Mouse (Mus musculus): Measurements from ENCODE around the gene Slc25a16. TPM values are rescaled to one million over a fixed set of nuclear protein-coding genes. Genes with fewer than 3 reads are reported as not detected.
A peak's percentile ranks its signal among the peaks of the same experiment; 100 is the strongest.
"Not testable (repeated sequence)": the region's sequence is repeated elsewhere in the genome, so short reads cannot be mapped to it uniquely, and the experiment has no call there.

The Slc25a16 gene
- polyA plus RNA-seq, 1 experiment from 2014 or later: 13.3 TPM

DNA sequence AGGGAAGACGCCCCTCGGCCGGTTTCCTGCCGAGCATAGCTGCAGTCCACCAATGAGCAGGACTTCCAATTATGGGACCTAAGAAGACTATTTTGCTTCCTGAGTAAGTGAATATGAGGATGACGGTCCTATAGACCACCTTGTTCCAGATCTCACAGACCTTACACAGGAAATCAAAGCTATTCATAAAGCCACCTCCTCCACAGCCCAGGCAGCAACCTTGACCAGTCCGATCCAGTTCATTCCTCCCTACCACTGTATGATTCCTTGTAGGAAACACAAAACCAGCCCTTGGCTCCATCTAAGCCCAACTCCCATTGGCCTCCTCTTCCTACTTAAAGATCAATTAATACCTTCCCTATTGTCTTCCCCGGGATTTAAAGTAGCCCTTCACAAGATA is 14.1 kb upstream of the Slc25a16 start:
- Histone ChIP-seq H3K36me3 (no peaks in the 10 kb centered on the region), H3K9me3 (replicated peaks) (no peaks in the 10 kb centered on the region), H3K9ac (no peak overlapping the region), H3K27me3 (replicated peaks) (peaks cover 4% of the 10 kb centered on the region; the same call in 1 of the 2 replicates), H3K27ac (ENCODE audit: poor library complexity, severe bottlenecking) (no peak overlapping the region), H3K4me1 (replicated peaks) (no peaks in the 10 kb centered on the region), H3K4me2 (no peak overlapping the region), H3K4me3 (no peak overlapping the region)
- ATAC-seq (ENCODE audit: insufficient number of reproducible peaks, low FRiP score): no peak
- 85% methylated on average over 7 of the region's 7 CpGs for WGBS

DNA sequence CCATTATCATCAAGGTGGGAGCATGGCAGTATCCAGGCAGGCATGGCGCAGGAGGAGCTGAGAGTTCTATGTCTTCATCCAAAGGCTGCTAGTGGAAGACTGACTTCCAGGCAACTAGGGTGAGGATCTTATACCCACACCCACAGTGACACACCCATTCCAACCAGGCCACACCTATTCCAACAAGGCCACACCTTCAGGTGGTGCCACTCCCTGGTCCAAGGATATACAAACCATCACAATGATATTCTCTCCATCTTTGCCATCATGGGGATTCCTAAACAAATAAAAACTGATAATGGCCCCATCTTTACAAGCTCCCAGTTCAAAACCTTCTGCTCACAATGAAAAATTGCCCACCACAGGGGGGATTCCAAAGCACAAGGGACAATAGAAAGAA is 11.5 kb upstream of the Slc25a16 start, which contains the start of gene Tet1:
TSS of gene Tet1 (minus strand) at position 101 of the 400 bp plus-strand sequence.
- not testable (repeated sequence) for H3K27me3 ChIP-seq (replicated peaks); H3K9me3 ChIP-seq (replicated peaks); H3K4me1 ChIP-seq (replicated peaks); H3K9ac ChIP-seq; ATAC-seq (ENCODE audit: insufficient number of reproducible peaks, low FRiP score); H3K4me3 ChIP-seq; H3K4me2 ChIP-seq; H3K36me3 ChIP-seq; H3K27ac ChIP-seq (ENCODE audit: poor library complexity, severe bottlenecking)
- WGBS: no CpG with 5 or more reads among the region's 1 CpGs

DNA sequence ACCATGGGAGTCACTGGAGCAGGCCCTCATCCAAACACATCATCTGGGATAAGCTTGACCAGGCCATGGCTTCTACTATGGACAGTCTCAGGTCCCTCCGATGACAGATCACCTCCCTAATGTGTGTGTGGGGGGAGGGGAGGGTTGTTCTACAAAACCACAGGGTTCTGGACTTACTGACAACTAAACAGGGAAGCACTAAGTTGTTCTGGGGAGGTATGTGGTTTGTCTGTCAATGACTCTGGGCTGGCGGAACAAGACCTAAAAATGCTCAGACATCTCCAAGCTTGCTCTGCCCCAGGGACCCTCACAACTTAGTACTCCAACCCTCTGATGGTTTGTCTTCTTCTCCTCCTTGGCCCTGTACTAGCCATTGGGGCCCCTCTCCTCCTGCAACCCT is 9.3 kb upstream of the Slc25a16 start:
- no peak for ATAC-seq (ENCODE audit: insufficient number of reproducible peaks, low FRiP score)
- H3K4me3 ChIP-seq: no peak overlapping the region
- H3K4me2 ChIP-seq: no peak overlapping the region
- no peaks in the 10 kb centered on the region for H3K4me1 ChIP-seq (replicated peaks)
- WGBS: 65% methylated on average over 2 of the region's 2 CpGs
- H3K27me3 ChIP-seq (replicated peaks): no peaks in the 10 kb centered on the region
- no peaks in the 10 kb centered on the region for H3K36me3 ChIP-seq
- H3K27ac ChIP-seq (ENCODE audit: poor library complexity, severe bottlenecking): no peak overlapping the region
- H3K9ac ChIP-seq: no peak overlapping the region
- no peaks in the 10 kb centered on the region for H3K9me3 ChIP-seq (replicated peaks)

- no peak for ATAC-seq (ENCODE audit: insufficient number of reproducible peaks, low FRiP score)
- H3K27me3 ChIP-seq (replicated peaks): no peaks in the 10 kb centered on the region
- peaks cover 12% of the 10 kb centered on the region for H3K4me1 ChIP-seq (replicated peaks)
- H3K4me2 ChIP-seq: no peak overlapping the region
- H3K36me3 ChIP-seq: no peaks in the 10 kb centered on the region
- 73% methylated on average over 3 of the region's 3 CpGs for WGBS
- no peaks in the 10 kb centered on the region for H3K9me3 ChIP-seq (replicated peaks)
- no peak overlapping the region for H3K27ac ChIP-seq (ENCODE audit: poor library complexity, severe bottlenecking)
- H3K9ac ChIP-seq: no peak overlapping the region
- H3K4me3 ChIP-seq: no peak overlapping the region
Measured at GRCm38 (mm10) chr10:62918985-62919384, 1.4 kb upstream of the Slc25a16 start.

DNA sequence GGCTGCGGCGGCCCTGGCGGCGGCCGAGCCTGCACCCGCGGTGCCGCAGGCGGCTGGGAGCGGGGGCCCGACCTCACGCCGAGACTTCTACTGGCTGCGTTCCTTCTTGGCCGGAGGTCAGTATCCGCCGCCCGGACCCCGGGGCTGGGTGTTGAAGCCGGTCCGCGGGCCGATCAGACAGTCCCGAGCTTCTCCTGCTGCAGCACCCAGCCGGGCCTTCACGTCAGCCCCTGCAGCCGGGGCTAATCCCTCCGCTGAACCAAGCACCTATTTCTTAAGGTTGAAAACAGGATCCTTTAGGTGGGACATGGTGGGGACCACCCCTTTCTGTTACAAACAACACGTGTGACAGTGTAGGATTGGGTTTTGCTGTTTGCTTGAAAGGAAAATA is 328 bp downstream of the Slc25a16 start:
- ATAC-seq (ENCODE audit: insufficient number of reproducible peaks, low FRiP score): peak; percentile 70
- H3K27ac ChIP-seq (ENCODE audit: poor library complexity, severe bottlenecking): peak overlapping the region; percentile 86
- peak overlapping the region; percentile 89 for H3K9ac ChIP-seq
- H3K4me3 ChIP-seq: peak overlapping the region; percentile 71
- no peaks in the 10 kb centered on the region for H3K36me3 ChIP-seq
- peaks cover 12% of the 10 kb centered on the region for H3K4me1 ChIP-seq (replicated peaks)
- H3K4me2 ChIP-seq: peak overlapping the region; percentile 92
- under 1% methylated on average over 29 of the region's 29 CpGs for WGBS
- no peaks in the 10 kb centered on the region for H3K27me3 ChIP-seq (replicated peaks)
- no peaks in the 10 kb centered on the region for H3K9me3 ChIP-seq (replicated peaks)

DNA sequence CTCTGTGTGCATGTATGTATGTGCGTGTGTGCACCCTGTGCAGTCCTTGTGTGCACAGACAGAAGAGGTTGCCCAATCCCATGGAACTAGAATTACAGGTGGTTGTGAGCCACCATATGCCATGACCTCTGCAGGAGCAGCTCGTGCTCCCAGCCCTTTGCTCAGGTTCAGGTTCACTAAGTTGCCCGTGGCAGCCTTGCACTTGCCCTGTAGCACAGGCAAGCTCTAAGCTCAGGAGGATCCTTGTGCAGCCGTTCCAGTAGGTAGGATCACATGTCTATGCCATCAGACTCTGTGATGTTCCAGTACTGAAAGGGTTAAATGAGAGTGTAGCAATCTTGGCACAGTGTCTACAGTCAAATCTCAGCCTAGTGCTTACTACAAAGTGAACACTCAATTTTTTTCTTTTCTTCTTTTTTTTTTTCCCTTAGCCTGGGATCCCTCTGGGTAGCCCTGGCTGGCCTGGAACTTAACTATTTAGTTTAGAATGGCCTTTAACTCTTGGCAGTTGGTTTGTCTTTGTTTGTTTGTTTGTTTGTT is 3.7 kb downstream of the Slc25a16 start:
- Histone ChIP-seq H3K9ac (no peak overlapping the region), H3K36me3 (peaks cover 13% of the 10 kb centered on the region), H3K27ac (ENCODE audit: poor library complexity, severe bottlenecking) (no peak overlapping the region), H3K27me3 (replicated peaks) (no peaks in the 10 kb centered on the region), H3K4me3 (no peak overlapping the region), H3K4me2 (no peak overlapping the region), H3K4me1 (replicated peaks) (peaks cover 12% of the 10 kb centered on the region), H3K9me3 (replicated peaks) (no peaks in the 10 kb centered on the region)
- 87% methylated on average over 4 of the region's 4 CpGs for whole genome bisulfite sequencing
- no peak for ATAC-seq (ENCODE audit: insufficient number of reproducible peaks, low FRiP score)

DNA sequence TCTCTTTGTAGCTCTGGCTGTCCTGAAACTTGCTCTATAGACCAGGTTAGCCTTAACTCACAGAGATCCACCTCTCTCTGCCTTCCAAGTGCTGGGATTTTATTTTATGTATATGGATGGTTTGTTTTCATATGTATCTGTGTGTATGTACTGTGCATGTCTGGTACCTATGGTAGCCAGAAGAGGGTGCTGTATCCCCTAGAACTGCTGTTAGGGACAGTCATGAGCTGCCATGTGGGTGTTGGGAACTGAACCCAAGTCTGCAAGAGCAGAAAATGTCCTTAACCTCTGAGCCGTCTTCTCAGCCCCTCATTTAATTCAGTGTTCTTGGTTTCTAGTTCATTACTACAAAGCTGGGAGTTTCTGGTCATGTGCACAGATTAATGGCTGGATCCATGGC is 11.9 kb downstream of the Slc25a16 start:
- ATAC-seq (ENCODE audit: insufficient number of reproducible peaks, low FRiP score): no peak

DNA sequence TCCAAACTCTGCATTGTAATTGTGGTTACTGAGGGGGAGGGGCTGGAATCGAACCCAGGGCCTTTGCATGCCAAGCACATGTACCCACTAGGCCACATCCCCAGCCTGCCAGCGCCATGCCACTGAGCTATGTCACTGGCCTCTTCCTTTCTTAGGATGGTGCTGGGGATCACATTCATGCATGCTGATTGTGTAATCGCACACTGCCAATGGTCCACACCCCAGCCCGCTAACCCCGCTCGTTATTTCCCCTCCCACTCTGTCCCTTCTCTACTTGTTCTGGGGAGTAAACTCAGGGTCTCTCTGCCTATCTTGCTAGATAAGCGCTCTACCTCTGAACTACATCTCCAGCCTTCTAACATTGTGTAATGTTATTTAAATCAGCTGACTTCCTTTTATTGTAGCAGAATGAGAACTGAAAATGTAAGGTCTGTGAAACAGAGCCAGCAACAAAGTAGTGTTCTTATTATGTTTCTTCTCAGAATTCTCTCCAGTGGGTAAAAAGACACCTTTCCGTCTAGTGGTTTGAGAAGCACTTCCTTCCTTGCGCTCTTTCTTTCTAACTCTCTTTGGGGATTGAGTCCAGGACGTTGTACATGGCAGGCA is 24.6 kb downstream of the Slc25a16 start:
- H3K4me2 ChIP-seq: no peak overlapping the region
- 78% methylated on average over 10 of the region's 10 CpGs for WGBS
- H3K4me1 ChIP-seq (replicated peaks): no peaks in the 10 kb centered on the region; the same call in 1 of the 2 replicates
- H3K4me3 ChIP-seq: no peak overlapping the region
- H3K36me3 ChIP-seq: peaks cover 49% of the 10 kb centered on the region
- no peaks in the 10 kb centered on the region for H3K9me3 ChIP-seq (replicated peaks)
- H3K27ac ChIP-seq (ENCODE audit: poor library complexity, severe bottlenecking): no peak overlapping the region
- H3K27me3 ChIP-seq (replicated peaks): no peaks in the 10 kb centered on the region
- no peak overlapping the region for H3K9ac ChIP-seq
- no peak for ATAC-seq (ENCODE audit: insufficient number of reproducible peaks, low FRiP score)

More for the DNA sequence above, 11.9 kb downstream of the Slc25a16 start:
- Histone ChIP-seq H3K27me3 (replicated peaks) (no peaks in the 10 kb centered on the region), H3K4me3 (no peak overlapping the region), H3K9me3 (replicated peaks) (no peaks in the 10 kb centered on the region), H3K36me3 (peaks cover 70% of the 10 kb centered on the region), H3K9ac (no peak overlapping the region), H3K4me1 (replicated peaks) (no peaks in the 10 kb centered on the region), H3K4me2 (no peak overlapping the region), H3K27ac (ENCODE audit: poor library complexity, severe bottlenecking) (no peak overlapping the region)
- 91% methylated on average over 1 of the region's 1 CpGs for WGBS

DNA sequence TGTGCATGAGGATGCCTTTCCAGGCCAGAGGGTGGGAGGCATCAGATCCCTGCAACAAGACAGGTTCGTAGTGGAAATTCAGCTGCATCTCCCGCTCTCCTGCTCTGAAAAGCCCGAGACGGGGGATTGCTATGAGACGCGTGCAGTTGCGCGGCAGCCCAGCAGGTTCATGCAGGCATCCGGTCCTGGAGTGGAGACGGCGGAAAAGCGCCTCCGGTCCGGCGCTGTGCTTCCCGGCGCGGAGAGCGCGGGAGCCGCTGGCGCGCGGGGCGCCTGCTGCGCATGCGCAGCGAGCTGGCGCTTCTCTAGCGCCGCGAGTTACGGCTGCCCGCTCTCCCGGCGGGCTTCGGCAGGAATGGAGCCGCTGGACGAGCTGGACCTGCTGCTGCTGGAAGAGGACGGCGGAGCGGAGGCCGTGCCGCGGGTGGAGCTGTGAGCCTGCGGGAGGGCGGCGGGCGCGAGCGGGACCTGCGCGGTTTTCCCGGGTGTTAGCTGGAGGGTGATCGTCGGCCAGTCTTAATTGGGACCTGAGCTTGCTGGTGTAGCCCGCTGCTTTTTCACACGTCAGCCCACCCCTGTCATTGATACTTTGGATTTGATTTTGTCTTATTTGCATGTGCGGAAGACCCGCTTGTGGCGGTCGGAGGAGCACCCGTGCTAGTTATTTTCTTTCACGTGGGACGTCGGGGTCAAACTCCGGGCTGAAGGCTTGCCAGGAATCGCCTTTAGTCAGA is 26.5 kb downstream of the Slc25a16 start, which contains the start of gene Dna2:
TSS of gene Dna2 (plus strand) at position 289 of the 734 bp plus-strand sequence.
- Histone ChIP-seq H3K4me2 (peak within 1 kb of the TSS; percentile 77), H3K36me3 (peaks cover 55% of the 10 kb centered on the region), H3K9ac (peak within 1 kb of the TSS; percentile 77), H3K4me3 (peak within 1 kb of the TSS; percentile 62), H3K27me3 (replicated peaks) (no peaks in the 10 kb centered on the region), H3K27ac (ENCODE audit: poor library complexity, severe bottlenecking) (peak within 1 kb of the TSS; percentile 77), H3K9me3 (replicated peaks) (no peaks in the 10 kb centered on the region), H3K4me1 (replicated peaks) (no peaks in the 10 kb centered on the region; the same call in 1 of the 2 replicates)
- peak; percentile 89 for ATAC-seq (ENCODE audit: insufficient number of reproducible peaks, low FRiP score)
- WGBS: under 1% methylated on average over 67 of the region's 68 CpGs

- H3K4me3 ChIP-seq: no peak overlapping the region
- H3K27ac ChIP-seq (ENCODE audit: poor library complexity, severe bottlenecking): no peak overlapping the region
- H3K4me1 ChIP-seq (replicated peaks): no peaks in the 10 kb centered on the region; the same call in 1 of the 2 replicates
- no peak for ATAC-seq (ENCODE audit: insufficient number of reproducible peaks, low FRiP score)
- 95% methylated on average over 7 of the region's 7 CpGs for WGBS
- no peaks in the 10 kb centered on the region for H3K9me3 ChIP-seq (replicated peaks)
- peaks cover 51% of the 10 kb centered on the region for H3K36me3 ChIP-seq
- H3K27me3 ChIP-seq (replicated peaks): no peaks in the 10 kb centered on the region
- H3K4me2 ChIP-seq: no peak overlapping the region
- H3K9ac ChIP-seq: no peak overlapping the region
Measured at GRCm38 (mm10) chr10:62948551-62948950, 28.1 kb downstream of the Slc25a16 start.

GRCm38 (mm10) chr10:62963956-62964355 is 43.5 kb downstream of the Slc25a16 start:
- peaks cover 93% of the 10 kb centered on the region for H3K36me3 ChIP-seq
- no peak for ATAC-seq (ENCODE audit: insufficient number of reproducible peaks, low FRiP score)
- H3K4me3 ChIP-seq: no peak overlapping the region
- H3K27me3 ChIP-seq (replicated peaks): no peaks in the 10 kb centered on the region
- 93% methylated on average over 7 of the region's 7 CpGs for WGBS
- H3K4me1 ChIP-seq (replicated peaks): no peaks in the 10 kb centered on the region
- no peak overlapping the region for H3K4me2 ChIP-seq
- H3K9ac ChIP-seq: no peak overlapping the region
- no peak overlapping the region for H3K27ac ChIP-seq (ENCODE audit: poor library complexity, severe bottlenecking)
- no peaks in the 10 kb centered on the region for H3K9me3 ChIP-seq (replicated peaks)
